Mouse (Mus musculus) frontal cortex, postnatal 10 days (tissue): Measurements from ENCODE around the gene Togaram2.
"Not testable (repeated sequence)": the region's sequence is repeated elsewhere in the genome, so short reads cannot be mapped to it uniquely, and the experiment has no call there.

Experiments used
- DNase-seq, 2 experiments: peaks; one replicate each; pipeline ENCODE4 v3.0.0; 2022; ENCODE audit warnings: low spot score in 2 of 2, mixed read lengths in 1 of 2

The Togaram2 gene

GRCm38 (mm10) chr17:71736442-71736841 lies 63.4 kb downstream of the Togaram2 start:
- DNase-seq = no peak

GRCm38 (mm10) chr17:71742156-71742555 lies 69.1 kb downstream of the Togaram2 start:
- DNase-seq = no peak

- no peak for DNase-seq
Measured at GRCm38 (mm10) chr17:71742935-71743334, 69.9 kb downstream of the Togaram2 start.

- no peak for DNase-seq
Measured at GRCm38 (mm10) chr17:71746114-71746513, 73.1 kb downstream of the Togaram2 start.

GRCm38 (mm10) chr17:71747561-71747960 lies 74.5 kb downstream of the Togaram2 start:
- DNase-seq = no peak

GRCm38 (mm10) chr17:71749616-71750168 lies 76.6 kb downstream of the Togaram2 start:
- DNase-seq = no peak

- DNase-seq = no peak
Measured at GRCm38 (mm10) chr17:71752831-71753230, 79.8 kb downstream of the Togaram2 start, which contains the start of gene Pcare. TSS of gene Pcare (minus strand) at chr17:71752894.

- DNase-seq = no peak
Measured at GRCm38 (mm10) chr17:71760536-71760935, 87.5 kb downstream of the Togaram2 start.

- DNase-seq = not testable (repeated sequence)
Measured at GRCm38 (mm10) chr17:71768173-71768572, 95.1 kb downstream of the Togaram2 start, which contains the start of gene Clip4. TSS of gene Clip4 (plus strand) at chr17:71768473.

- no peak for DNase-seq
Measured at GRCm38 (mm10) chr17:71769564-71769963, 96.5 kb downstream of the Togaram2 start.

- no peak for DNase-seq
Measured at GRCm38 (mm10) chr17:71770696-71771095, 97.6 kb downstream of the Togaram2 start.

- DNase-seq = no peak
Measured at GRCm38 (mm10) chr17:71774173-71774572, 101.1 kb downstream of the Togaram2 start.

- no peak for DNase-seq
Measured at GRCm38 (mm10) chr17:71775279-71775678, 102.2 kb downstream of the Togaram2 start.

- no peak for DNase-seq
Measured at GRCm38 (mm10) chr17:71778696-71779095, 105.6 kb downstream of the Togaram2 start.
